Mouse (Mus musculus) lung, embryonic 14.5 days (tissue): ENCODE measurements at regions not wholly inside any gene's neighbourhood (a gene's known extent, or its start where the extent isn't known, plus 50 kb on each side); places are given as distances from the start of the nearest gene placed in this dataset.

Source experiments
- ATAC-seq: fragments of 200-750 bp; cut with Nextera tagmentation; 2 replicates; pipeline ENCODE4 v1.8.0; 2017; ENCODE audit warnings: mild to moderate bottlenecking, moderate TSS enrichment, moderate library complexity; ENCODE audit not compliant: insufficient read depth
- DNase-seq: peaks from one replicate; pipeline ENCODE4 v3.0.0-alpha.2; 2015
- H3K27ac ChIP-seq: fragments of 300-500 bp; sonication (generic); 2 replicates; pipeline ENCODE4 v1.5.1; 2014; ENCODE audit warnings: low read depth, mild to moderate bottlenecking, moderate library complexity
- H3K27me3 ChIP-seq: fragments of 300-500 bp; sonication (generic); 2 replicates; pipeline ENCODE4 v1.6.1; 2014; ENCODE audit warnings: low read length, control low read depth; ENCODE audit not compliant: insufficient read depth
- H3K36me3 ChIP-seq: fragments of 300-500 bp; sonication (generic); 2 replicates; pipeline ENCODE4 v1.6.1; 2014; ENCODE audit warnings: control low read depth; ENCODE audit not compliant: insufficient read depth
- H3K4me1 ChIP-seq: fragments of 300-500 bp; sonication (generic); 2 replicates; pipeline ENCODE4 v1.6.1; 2014; ENCODE audit warnings: antibody characterized with exemption, control low read depth; ENCODE audit not compliant: insufficient read depth
- H3K4me2 ChIP-seq: fragments of 300-500 bp; sonication (generic); 2 replicates; pipeline ENCODE4 v1.6.1; 2014; ENCODE audit warnings: mild to moderate bottlenecking
- H3K4me3 ChIP-seq: fragments of 300-500 bp; sonication (generic); 2 replicates; pipeline ENCODE4 v1.5.1; 2014; ENCODE audit warnings: low read depth, low read length
- H3K9ac ChIP-seq: fragments of 300-500 bp; sonication (generic); 2 replicates; pipeline ENCODE4 v1.6.1; 2014
- H3K9me3 ChIP-seq: fragments of 300-500 bp; sonication (generic); 2 replicates; pipeline ENCODE4 v1.6.1; 2016; ENCODE audit warnings: low read depth, low read length, control low read depth
- CTCF ChIP-seq: IDR thresholded peaks from 2 replicates; pipeline ENCODE4 v1.5.1; 2016; ENCODE audit warnings: antibody characterized with exemption, low read depth
- WGBS: fragments of 180-500 bp; shearing (Covaris S2); extraction: QIAGEN DNeasy Blood & Tissue Kit; methylation state at CpG from one replicate; pipeline ENCODE4 v1.1.7; 2014; 5-methylcytosine and 5-hydroxymethylcytosine counted together

DNA sequence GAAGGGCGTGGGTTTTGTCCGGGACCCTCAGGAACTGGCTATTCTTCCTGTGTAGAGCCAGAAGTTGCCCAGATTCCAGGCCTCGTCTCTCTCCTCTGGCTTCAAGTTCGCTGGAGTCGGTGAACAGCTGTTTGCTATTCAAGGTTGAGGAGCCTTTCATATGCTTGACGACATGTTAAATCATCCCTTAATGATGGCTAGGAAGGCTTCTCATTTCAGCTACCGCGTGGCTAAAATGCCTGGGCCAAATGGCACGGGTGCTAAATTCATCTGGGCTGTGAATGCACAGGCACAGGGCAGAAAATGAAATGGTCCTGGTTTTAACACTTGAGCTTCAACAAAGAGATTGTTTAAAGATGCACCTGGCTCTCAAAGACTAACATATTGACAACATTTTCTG, 104.3 kb downstream of the Cdc5l start:
- no peak overlapping the region for H3K4me2 ChIP-seq
- H3K36me3 ChIP-seq: no peaks in the 10 kb centered on the region
- no peak overlapping the region for H3K4me3 ChIP-seq
- no peaks in the 10 kb centered on the region for H3K27me3 ChIP-seq
- WGBS: 73% methylated on average over 9 of the region's 9 CpGs
- TF ChIP-seq CTCF: no peak
- H3K27ac ChIP-seq: no peak overlapping the region
- no peak overlapping the region for H3K9ac ChIP-seq
- no peaks in the 10 kb centered on the region for H3K9me3 ChIP-seq
- H3K4me1 ChIP-seq: no peaks in the 10 kb centered on the region
- DNase-seq (no peak), ATAC-seq (no peak)

DNA sequence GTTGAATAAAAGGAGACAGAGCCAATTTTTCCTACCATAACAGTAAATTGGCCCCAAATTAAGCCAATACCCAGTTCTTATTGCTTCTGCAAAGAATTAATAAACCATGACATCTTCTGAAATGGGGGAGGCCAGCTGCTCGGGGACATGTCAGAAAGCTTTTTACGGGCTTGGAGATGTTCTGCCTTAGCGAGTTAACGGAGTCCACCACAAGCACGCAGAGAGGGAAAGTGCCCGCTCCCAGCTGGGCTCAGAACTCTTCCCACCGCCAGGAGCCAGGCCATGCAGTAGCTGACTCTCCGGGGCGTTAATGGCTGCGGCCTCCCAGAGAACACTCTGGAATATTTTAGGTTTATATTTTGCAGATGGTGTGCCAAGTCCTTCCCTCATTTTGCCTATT, 106.8 kb downstream of the Cdc5l start:
- Histone ChIP-seq H3K4me2 (no peak overlapping the region), H3K4me3 (no peak overlapping the region), H3K27ac (no peak overlapping the region), H3K27me3 (no peaks in the 10 kb centered on the region), H3K9me3 (no peaks in the 10 kb centered on the region), H3K4me1 (no peaks in the 10 kb centered on the region), H3K36me3 (no peaks in the 10 kb centered on the region), H3K9ac (no peak overlapping the region)
- 70% methylated on average over 10 of the region's 10 CpGs for WGBS
- no peak for TF ChIP-seq CTCF
- no peak for ATAC-seq
- no peak for DNase-seq

DNA sequence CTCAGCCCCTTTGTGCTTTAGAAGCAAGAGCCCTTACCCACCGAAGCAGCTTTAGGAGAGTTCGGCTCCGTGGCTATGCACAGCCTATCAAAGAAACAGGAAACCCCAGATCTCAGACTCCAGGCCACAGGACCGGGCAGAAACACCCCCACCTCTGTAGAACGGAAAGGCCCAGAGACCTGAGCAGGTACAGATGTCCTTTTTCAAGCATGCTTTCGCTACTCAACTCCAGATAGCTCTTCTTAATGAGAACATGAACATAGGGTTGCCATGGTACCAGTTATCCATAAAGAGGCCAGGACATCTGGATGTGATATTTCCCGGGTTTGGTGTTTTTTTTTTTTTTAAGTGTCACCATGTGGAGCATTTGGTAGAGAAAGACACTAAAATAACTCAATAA, 107.4 kb downstream of the Cdc5l start:
- no peaks in the 10 kb centered on the region for H3K36me3 ChIP-seq
- H3K9me3 ChIP-seq: no peaks in the 10 kb centered on the region
- WGBS: 66% methylated on average over 7 of the region's 7 CpGs
- H3K4me2 ChIP-seq: no peak overlapping the region
- no peak for TF ChIP-seq CTCF
- no peaks in the 10 kb centered on the region for H3K4me1 ChIP-seq
- H3K9ac ChIP-seq: no peak overlapping the region
- DNase-seq (no peak), ATAC-seq (no peak)
- H3K27ac ChIP-seq: no peak overlapping the region
- no peaks in the 10 kb centered on the region for H3K27me3 ChIP-seq
- H3K4me3 ChIP-seq: no peak overlapping the region

DNA sequence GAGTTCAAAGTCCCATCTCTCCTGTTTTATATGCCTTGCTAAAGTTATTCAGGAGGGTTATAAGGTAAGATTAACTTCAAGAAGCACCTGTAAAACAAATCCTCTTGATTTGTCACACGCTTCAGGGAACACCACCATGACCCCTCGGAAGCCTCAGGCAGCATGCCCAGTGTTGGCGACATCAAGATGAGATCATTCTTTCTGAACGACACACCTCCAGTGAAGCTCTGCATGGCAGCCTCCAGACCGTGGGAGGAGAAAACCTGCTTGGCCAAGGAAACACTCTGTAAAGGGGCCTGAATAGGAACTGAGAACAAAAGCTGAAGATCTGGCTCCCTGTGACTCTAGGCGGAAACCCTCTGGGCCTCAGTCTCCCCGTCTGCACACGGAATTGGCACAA, 110.7 kb downstream of the Cdc5l start:
- H3K4me2 ChIP-seq: no peak overlapping the region
- H3K9me3 ChIP-seq: no peaks in the 10 kb centered on the region
- H3K4me3 ChIP-seq: no peak overlapping the region
- H3K27ac ChIP-seq: no peak overlapping the region
- H3K27me3 ChIP-seq: no peaks in the 10 kb centered on the region
- H3K4me1 ChIP-seq: no peaks in the 10 kb centered on the region
- H3K36me3 ChIP-seq: no peaks in the 10 kb centered on the region
- WGBS: 59% methylated on average over 8 of the region's 8 CpGs
- no peak for ATAC-seq
- H3K9ac ChIP-seq: no peak overlapping the region
- no peak for DNase-seq
- no peak for TF ChIP-seq CTCF

DNA sequence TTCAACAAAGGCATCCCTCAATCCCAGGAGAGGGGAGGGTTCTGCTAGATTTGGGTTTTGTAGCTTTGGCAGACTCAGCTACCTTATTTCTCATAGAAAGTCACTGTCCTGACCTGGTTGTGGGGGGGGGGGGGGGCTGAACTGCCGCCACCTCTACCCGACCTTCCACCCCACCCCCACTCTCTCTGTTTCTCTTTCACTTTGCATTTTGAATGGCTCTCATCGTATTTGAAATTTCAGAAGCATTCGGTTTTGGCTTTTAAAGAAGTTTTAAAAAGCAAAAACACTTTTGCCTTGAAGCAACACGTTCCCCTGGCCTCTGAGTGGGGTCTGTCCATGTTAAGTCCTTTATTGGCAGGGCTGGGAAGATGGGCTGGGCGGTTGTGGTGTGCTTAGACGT, 113.5 kb downstream of the Cdc5l start:
- Histone ChIP-seq H3K9me3 (no peaks in the 10 kb centered on the region), H3K36me3 (no peaks in the 10 kb centered on the region), H3K4me1 (no peaks in the 10 kb centered on the region), H3K9ac (no peak overlapping the region), H3K27ac (no peak overlapping the region), H3K27me3 (no peaks in the 10 kb centered on the region), H3K4me3 (no peak overlapping the region), H3K4me2 (no peak overlapping the region)
- ATAC-seq: no peak
- 58% methylated on average over 7 of the region's 7 CpGs for WGBS
- no peak for TF ChIP-seq CTCF
- DNase-seq: no peak

DNA sequence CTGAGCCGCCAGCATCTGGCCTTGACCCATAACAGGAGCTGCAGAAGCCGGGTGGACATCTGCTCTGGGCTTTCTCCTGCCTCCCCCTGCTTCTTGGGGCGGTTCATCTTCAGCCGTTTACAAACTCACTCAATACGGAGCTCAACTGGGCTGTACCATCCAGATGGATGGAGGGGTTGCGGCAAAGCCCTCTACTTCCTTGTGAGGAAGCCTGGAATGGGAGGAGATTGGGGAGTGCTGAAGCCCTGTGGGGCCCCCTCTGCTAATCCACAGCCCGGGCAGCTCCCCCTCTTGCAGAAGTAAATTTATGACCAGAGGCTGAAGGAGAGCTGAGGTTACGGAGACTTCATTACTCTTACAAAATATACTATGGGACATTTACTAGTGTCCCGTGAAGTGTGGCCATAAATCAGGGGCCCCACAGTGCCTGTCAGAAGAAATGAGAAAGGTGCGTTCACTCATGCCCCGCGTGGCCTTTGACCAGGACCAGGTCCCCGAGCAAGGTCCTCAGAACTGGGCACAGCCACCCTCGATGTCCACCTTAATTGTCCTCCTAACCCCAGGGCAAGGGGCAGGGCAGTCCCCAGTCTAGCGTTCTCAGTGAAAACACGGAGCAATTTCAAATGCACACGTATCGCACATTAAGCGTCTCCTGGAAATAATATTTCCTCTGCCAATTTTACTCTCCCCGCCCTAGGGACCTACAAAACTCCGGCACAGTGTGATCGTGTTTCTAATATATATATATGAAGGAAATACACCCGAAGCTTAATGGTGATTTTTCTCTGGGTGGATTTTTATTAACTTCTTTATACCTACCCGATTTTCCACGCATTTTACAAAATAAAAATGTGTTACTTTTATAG, 115.1 kb downstream of the Cdc5l start:
- TF ChIP-seq CTCF: no peak
- Histone ChIP-seq H3K4me1 (no peaks in the 10 kb centered on the region), H3K27me3 (no peaks in the 10 kb centered on the region), H3K36me3 (no peaks in the 10 kb centered on the region), H3K9me3 (no peaks in the 10 kb centered on the region), H3K4me3 (no peak overlapping the region), H3K9ac (no peak overlapping the region), H3K4me2 (peak overlapping the region; percentile 2; the same call in 1 of the 2 replicates), H3K27ac (no peak overlapping the region)
- ATAC-seq (0 out of 2 replicates have a peak, but pooled peaks have one; percentile 52), DNase-seq (peak; percentile 66)
- WGBS: 51% methylated on average over 25 of the region's 25 CpGs

DNA sequence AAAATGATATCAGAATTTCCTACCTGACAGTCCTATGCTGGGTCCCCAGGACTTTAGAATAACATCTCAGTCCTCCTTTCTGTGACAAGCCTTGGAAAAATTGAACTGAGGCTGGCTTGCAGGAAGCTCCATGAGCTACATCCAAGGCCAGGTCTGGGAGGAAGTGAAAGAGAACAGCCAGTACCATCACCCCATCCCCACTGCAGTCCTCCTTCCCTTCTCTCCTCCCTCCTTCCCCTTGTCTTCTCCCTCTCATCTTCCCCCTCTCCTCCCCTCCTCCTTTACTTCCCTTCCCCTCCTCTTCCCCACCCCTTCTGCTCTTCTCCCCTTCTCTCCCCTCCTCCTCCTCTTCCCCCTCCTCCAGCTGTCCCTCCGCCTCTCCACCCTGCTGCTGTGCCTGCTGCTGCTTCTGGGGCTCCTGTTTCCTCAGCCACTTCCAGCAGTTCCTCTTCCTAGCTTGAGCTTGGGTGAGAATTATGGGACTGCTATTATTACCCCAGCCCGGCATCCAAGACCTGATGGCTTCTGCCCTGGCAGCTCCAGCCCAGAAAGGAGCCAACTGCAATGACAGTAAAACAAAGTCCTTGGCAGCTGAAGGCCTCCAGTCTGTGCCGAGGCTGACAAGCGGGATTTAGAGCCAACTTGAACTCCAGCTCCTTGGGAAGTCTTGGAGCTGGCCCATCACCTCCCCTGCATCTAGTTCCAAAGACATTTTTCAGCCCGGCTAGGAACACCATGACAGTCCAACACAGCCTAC, 120.8 kb downstream of the Cdc5l start:
- 39% methylated on average over 5 of the region's 5 CpGs for WGBS
- H3K4me2 ChIP-seq: no peak overlapping the region
- no peaks in the 10 kb centered on the region for H3K36me3 ChIP-seq
- no peak overlapping the region for H3K27ac ChIP-seq
- H3K9me3 ChIP-seq: 0 out of 2 replicates have a peak, but pooled peaks cover 5% of the 10 kb centered on the region
- no peak overlapping the region for H3K9ac ChIP-seq
- DNase-seq: peak; percentile 77
- no peaks in the 10 kb centered on the region for H3K4me1 ChIP-seq
- ATAC-seq: peak; percentile 71
- TF ChIP-seq CTCF: no peak
- H3K27me3 ChIP-seq: no peaks in the 10 kb centered on the region
- no peak overlapping the region for H3K4me3 ChIP-seq
